Mouse (Mus musculus): Measurements from ENCODE around the gene C030005K15Rik. TPM values are rescaled to one million over a fixed set of nuclear protein-coding genes. Genes with fewer than 3 reads are reported as not detected.

Gene C030005K15Rik
- total RNA-seq, 2 experiments from 2014 or later = 0.18 TPM; not detected in 1

Other genes starting within 250 kb of the C030005K15Rik start
- gene Dcn, start 247.1 kb downstream of the C030005K15Rik start, total RNA-seq (2021) = 10 to 100 TPM; 25.4 to 30.4 TPM
- 1 to 10 TPM; 4.3 to 5.2 TPM for gene Lum, start 161.6 kb downstream of the C030005K15Rik start, total RNA-seq (2021)
- gene Kera, start 119.9 kb downstream of the C030005K15Rik start, total RNA-seq (2021) = under 1 TPM; 0.38 to 0.40 TPM
- under 1 TPM; 0.46 to 0.50 TPM for gene Epyc, start 82.7 kb downstream of the C030005K15Rik start, total RNA-seq (2021)
- not detected for gene Ccer1, start 33.7 kb downstream of the C030005K15Rik start, total RNA-seq (2021)

All from left cerebral cortex, postnatal 4 days (tissue).